Mouse (Mus musculus): Measurements from ENCODE around the gene Sag. TPM values are rescaled to one million over a fixed set of nuclear protein-coding genes. Genes with fewer than 3 reads are reported as not detected.
A peak's percentile ranks its signal among the peaks of the same experiment; 100 is the strongest.

Sag gene
- polyA plus RNA-seq, 1 experiment from 2014 or later: 3.0 TPM

DNA sequence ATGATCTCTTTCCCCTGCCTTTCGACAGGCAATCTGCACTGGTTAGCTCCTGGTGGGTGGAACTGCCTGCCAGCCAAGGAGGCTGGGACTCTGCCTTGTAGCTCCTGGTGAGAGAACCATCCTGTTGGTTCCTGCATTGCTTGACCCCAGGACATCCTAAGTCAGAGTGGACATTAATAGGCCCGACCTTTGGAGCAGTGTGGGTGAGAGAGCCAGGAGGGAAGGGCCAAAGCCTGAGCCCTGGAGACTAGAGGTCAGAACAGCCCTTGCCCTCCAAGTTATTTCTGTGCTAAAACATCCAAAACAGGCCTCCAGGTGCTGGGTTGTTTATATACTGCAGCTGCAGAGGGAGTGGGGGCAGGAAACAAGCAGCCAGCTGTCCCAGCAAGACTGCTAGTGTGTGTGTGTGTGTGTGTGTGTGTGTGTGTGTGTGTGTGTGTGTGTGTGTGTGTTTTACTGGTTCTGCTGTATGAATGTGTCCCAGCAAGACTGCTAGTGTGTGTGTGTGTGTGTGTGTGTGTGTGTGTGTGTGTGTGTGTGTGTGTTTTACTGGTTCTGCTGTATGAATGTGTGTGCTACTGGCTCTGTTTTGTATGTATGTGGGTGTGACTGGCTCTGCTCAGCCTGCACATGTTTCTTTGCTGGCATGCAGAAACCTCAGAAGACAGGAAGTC, 43.5 kb downstream of the Sag start:
- 47% methylated on average over 2 of the region's 2 CpGs for WGBS
- H3K27me3 ChIP-seq (replicated peaks; ENCODE audit: control insufficient read depth, insufficient read depth, low read length): no peaks in the 10 kb centered on the region
- no peaks in the 10 kb centered on the region for H3K36me3 ChIP-seq (ENCODE audit: control insufficient read depth, insufficient read depth, low read length)
- ATAC-seq (replicated peaks; ENCODE audit: low FRiP score) (no peak; the same call in 1 of the 2 replicates), DNase-seq (ENCODE audit: low spot score) (no peak)
- no peaks in the 10 kb centered on the region for H3K9me3 ChIP-seq (ENCODE audit: control insufficient read depth, low read length)
- no peak overlapping the region for H3K4me3 ChIP-seq (ENCODE audit: low read depth, low read length)
- peak overlapping the region; percentile 2; the same call in 1 of the 2 replicates for H3K27ac ChIP-seq (ENCODE audit: low read depth, low read length)
- H3K4me2 ChIP-seq: no peak overlapping the region
- no peak overlapping the region for H3K9ac ChIP-seq (ENCODE audit: low read depth, low read length)
- peaks cover 14% of the 10 kb centered on the region for H3K4me1 ChIP-seq (replicated peaks; ENCODE audit: control insufficient read depth, insufficient read depth, low read length)

DNA sequence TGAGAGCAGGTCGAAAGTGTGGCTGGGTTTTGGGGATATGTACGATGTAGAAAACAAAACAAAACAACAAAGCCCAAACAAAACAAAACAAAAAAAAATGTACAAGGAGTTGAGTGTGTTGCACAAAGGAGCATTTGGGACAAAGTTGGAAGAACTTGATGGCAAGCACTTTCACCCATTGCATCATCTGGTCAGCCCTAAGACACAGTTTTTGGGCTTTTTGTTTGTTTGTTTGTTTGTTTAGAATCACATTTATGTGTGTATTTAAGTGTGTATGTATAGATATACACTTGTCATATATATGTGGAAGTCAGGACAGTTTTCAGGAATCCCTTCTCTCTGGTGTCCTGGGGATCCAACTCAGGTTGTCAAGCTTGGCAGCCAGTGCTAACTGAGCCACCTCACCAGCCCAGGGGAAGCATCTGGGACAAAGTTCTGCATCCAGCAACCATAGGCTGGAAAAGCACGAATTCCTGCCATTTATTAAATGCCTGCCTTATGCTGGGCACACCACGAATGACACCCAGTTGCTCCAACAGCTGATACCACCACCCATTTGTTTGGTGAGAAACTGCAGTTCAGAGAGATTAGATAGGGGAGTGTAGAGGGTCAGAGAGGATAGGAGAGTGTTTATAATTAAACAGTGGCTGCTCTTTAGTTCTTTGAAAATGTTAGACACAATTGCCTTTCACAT, 44.1 kb downstream of the Sag start:
- H3K9me3 ChIP-seq (ENCODE audit: control insufficient read depth, low read length): no peaks in the 10 kb centered on the region
- no peaks in the 10 kb centered on the region for H3K36me3 ChIP-seq (ENCODE audit: control insufficient read depth, insufficient read depth, low read length)
- ATAC-seq (replicated peaks; ENCODE audit: low FRiP score) (0 out of 2 replicates have a peak, but pooled peaks have one; percentile 44), DNase-seq (ENCODE audit: low spot score) (no peak)
- no peak overlapping the region for H3K27ac ChIP-seq (ENCODE audit: low read depth, low read length)
- WGBS: 21% methylated on average over 4 of the region's 4 CpGs
- no peak overlapping the region for H3K9ac ChIP-seq (ENCODE audit: low read depth, low read length)
- peaks cover 14% of the 10 kb centered on the region for H3K4me1 ChIP-seq (replicated peaks; ENCODE audit: control insufficient read depth, insufficient read depth, low read length)
- no peaks in the 10 kb centered on the region for H3K27me3 ChIP-seq (replicated peaks; ENCODE audit: control insufficient read depth, insufficient read depth, low read length)
- H3K4me2 ChIP-seq: no peak overlapping the region
- H3K4me3 ChIP-seq (ENCODE audit: low read depth, low read length): no peak overlapping the region

DNA sequence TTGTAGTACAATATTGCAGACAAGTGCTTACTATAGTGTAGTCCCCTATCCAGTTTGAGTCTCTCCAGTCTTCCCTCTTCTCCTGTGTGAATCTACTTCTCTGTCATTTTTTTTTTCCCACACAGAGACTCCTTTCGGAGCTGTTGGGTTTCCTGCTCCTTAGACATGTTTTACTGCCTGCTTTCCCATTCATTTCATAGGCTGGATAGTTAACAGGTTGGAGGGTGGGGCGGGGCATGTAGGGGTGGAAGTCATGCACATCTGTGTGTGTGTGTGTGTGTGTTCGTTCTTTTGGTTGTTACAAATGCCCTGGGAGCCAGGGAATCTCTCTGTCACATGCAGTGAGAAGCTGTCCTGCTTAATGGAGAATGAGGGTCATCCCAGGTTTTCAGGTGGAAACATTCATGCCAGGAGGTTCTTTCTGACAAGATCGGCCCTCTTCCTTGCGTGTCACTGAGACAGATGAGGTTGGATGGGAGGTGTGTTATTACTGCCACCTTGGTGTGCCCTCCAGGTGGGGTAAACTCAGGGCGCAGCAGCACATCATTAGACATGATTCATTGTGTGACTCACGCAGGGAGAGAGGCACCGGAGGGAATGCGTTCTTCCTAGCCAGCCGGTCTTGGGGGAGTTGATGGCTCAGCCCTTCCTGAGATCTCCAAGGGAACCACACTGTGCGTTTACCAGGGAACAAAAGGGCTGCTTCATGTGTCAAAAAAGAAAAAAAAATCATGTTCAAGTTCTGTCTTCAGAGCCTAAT, 44.9 kb downstream of the Sag start:
- Histone ChIP-seq H3K9me3 (ENCODE audit: control insufficient read depth, low read length) (no peaks in the 10 kb centered on the region), H3K27me3 (replicated peaks; ENCODE audit: control insufficient read depth, insufficient read depth, low read length) (no peaks in the 10 kb centered on the region), H3K36me3 (ENCODE audit: control insufficient read depth, insufficient read depth, low read length) (no peaks in the 10 kb centered on the region), H3K9ac (ENCODE audit: low read depth, low read length) (no peak overlapping the region), H3K4me2 (no peak overlapping the region), H3K27ac (ENCODE audit: low read depth, low read length) (no peak overlapping the region), H3K4me3 (ENCODE audit: low read depth, low read length) (no peak overlapping the region), H3K4me1 (replicated peaks; ENCODE audit: control insufficient read depth, insufficient read depth, low read length) (peaks cover 14% of the 10 kb centered on the region)
- no peak for DNase-seq (ENCODE audit: low spot score)
- 66% methylated on average over 11 of the region's 11 CpGs for WGBS
- no peak for ATAC-seq (replicated peaks; ENCODE audit: low FRiP score)

DNA sequence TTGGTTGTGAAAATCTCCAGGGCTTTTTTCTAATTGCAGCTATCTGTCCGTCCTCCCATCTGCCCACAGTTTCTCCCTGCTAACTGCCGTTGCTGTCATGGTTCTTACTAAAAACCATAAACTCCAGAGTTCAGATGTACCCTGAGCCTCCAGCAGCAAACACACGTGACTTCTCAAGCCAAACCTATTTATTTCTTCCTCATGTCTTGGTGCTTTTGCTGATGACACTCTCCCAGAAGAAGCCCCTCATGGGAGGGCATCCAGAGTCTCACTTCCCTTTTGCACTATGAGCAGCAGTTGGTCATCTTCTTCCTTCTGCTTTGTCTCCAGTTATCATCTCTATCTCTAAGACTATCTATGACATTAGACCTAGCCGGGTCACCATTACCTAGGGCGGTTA, 45.8 kb downstream of the Sag start:
- Histone ChIP-seq H3K9ac (ENCODE audit: low read depth, low read length) (no peak overlapping the region), H3K36me3 (ENCODE audit: control insufficient read depth, insufficient read depth, low read length) (no peaks in the 10 kb centered on the region), H3K4me1 (replicated peaks; ENCODE audit: control insufficient read depth, insufficient read depth, low read length) (peaks cover 19% of the 10 kb centered on the region), H3K9me3 (ENCODE audit: control insufficient read depth, low read length) (no peaks in the 10 kb centered on the region), H3K4me3 (ENCODE audit: low read depth, low read length) (no peak overlapping the region), H3K27ac (ENCODE audit: low read depth, low read length) (no peak overlapping the region), H3K27me3 (replicated peaks; ENCODE audit: control insufficient read depth, insufficient read depth, low read length) (no peaks in the 10 kb centered on the region), H3K4me2 (no peak overlapping the region)
- no peak for DNase-seq (ENCODE audit: low spot score)
- WGBS: 49% methylated on average over 5 of the region's 5 CpGs
- no peak for ATAC-seq (replicated peaks; ENCODE audit: low FRiP score)

DNA sequence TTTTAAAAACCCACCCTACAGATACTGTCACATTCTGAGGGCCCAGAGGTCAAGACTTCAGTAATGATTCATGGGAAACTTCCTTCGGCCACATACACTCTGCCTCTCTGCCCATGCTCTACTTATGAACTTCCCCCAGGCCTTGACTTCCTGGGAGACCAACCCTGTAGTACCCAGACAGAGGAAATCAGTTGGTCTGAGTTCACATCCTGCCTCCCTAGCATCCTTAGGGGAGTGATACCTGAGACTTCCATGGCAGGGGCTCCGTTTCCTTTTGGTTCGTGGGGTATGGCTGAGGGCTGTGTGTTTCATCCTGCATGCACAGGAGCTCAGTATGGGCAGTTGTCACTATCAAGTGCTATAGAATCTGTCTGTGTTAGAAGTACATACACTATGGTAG, 47.9 kb downstream of the Sag start:
- ATAC-seq (replicated peaks; ENCODE audit: low FRiP score) (no peak), DNase-seq (ENCODE audit: low spot score) (no peak)
- no peak overlapping the region for H3K4me2 ChIP-seq
- H3K27ac ChIP-seq (ENCODE audit: low read depth, low read length): no peak overlapping the region
- no peaks in the 10 kb centered on the region for H3K36me3 ChIP-seq (ENCODE audit: control insufficient read depth, insufficient read depth, low read length)
- H3K4me3 ChIP-seq (ENCODE audit: low read depth, low read length): no peak overlapping the region
- no peaks in the 10 kb centered on the region for H3K27me3 ChIP-seq (replicated peaks; ENCODE audit: control insufficient read depth, insufficient read depth, low read length)
- H3K9ac ChIP-seq (ENCODE audit: low read depth, low read length): no peak overlapping the region
- peaks cover 31% of the 10 kb centered on the region for H3K4me1 ChIP-seq (replicated peaks; ENCODE audit: control insufficient read depth, insufficient read depth, low read length)
- 86% methylated on average over 3 of the region's 3 CpGs for WGBS
- H3K9me3 ChIP-seq (ENCODE audit: control insufficient read depth, low read length): no peaks in the 10 kb centered on the region

DNA sequence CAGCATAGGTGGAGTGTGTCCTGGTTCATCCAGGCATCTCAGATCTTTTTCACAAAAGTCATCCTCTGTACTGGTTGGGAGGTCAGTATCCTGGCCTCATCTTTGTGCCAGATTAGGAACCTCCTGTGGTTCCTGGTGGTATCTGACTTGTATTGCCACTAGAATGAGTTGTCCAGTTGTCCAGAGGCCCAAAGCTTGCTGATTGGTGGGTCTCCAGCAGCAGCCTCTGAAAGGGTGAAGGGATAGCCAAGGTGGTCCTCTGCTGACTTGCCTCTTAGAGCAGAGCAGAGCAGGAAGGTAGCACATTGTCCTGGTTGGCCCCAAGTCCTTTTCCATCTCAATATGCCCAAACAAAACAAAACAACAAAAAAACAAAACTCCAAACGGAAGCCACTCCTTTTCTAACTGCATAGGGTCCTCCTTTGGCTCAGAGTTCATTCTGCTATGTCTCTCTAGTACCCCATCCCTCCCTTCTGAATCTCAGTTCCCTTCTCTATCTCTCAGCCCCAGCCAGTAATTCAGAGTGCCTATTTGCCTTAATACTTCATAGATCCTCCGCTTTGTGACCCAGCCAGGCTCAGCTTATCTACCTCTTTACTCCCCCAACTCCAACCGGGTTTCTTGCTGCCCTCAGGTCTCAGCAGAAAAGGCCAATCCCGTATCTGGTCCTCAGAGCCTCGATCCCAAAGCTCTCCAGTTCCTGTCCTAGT, 48.8 kb downstream of the Sag start:
- Histone ChIP-seq H3K36me3 (ENCODE audit: control insufficient read depth, insufficient read depth, low read length) (no peaks in the 10 kb centered on the region), H3K4me2 (peak overlapping the region; percentile 98), H3K4me1 (replicated peaks; ENCODE audit: control insufficient read depth, insufficient read depth, low read length) (peaks cover 29% of the 10 kb centered on the region), H3K27ac (ENCODE audit: low read depth, low read length) (no peak overlapping the region), H3K9ac (ENCODE audit: low read depth, low read length) (no peak overlapping the region), H3K27me3 (replicated peaks; ENCODE audit: control insufficient read depth, insufficient read depth, low read length) (no peaks in the 10 kb centered on the region), H3K4me3 (ENCODE audit: low read depth, low read length) (no peak overlapping the region), H3K9me3 (ENCODE audit: control insufficient read depth, low read length) (no peaks in the 10 kb centered on the region)
- ATAC-seq (replicated peaks; ENCODE audit: low FRiP score): no peak
- no peak for DNase-seq (ENCODE audit: low spot score)
- 48% methylated on average over 5 of the region's 5 CpGs for WGBS

DNA sequence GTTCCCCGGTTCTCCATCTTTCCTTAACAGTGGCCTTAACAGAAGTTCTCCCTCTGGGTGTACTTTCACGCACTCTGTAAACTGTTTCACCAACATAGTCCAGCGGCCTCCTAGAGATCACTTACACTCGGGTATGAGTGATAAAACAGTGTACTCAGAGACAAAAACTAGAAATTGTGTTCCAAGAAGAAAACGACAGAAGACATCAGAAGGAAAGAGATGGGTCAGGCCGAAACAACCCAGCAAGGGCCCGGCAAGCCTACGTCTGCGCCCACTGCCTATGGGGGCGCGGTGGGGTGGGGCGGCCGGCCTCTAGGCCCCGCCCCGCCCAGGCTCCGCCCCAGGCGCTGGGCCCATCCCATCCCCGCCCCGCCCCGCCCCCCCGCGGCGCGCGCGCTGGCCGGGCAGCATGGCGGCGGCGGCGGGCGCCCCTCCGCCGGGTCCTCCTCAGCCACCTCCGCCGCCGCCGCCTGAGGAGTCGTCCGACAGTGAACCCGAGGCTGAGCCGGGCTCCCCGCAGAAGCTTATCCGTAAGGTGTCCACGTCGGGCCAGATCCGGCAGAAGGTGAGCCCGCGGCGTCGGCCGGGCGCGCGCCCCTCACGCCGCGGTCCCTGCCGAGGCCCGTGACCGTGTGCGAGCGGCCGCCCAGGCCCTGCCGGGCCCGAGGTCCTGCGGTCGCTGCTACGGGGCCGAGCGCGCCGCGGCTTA, 49.6 kb downstream of the Sag start, which contains the start of gene Dgkd:
TSS of gene Dgkd (plus strand) at position 396 of the 709 bp plus-strand sequence.
- peaks cover 23% of the 10 kb centered on the region for H3K4me1 ChIP-seq (replicated peaks; ENCODE audit: control insufficient read depth, insufficient read depth, low read length)
- peak; percentile 95 for ATAC-seq (replicated peaks; ENCODE audit: low FRiP score)
- no peaks in the 10 kb centered on the region for H3K36me3 ChIP-seq (ENCODE audit: control insufficient read depth, insufficient read depth, low read length)
- peak within 1 kb of the TSS; percentile 94 for H3K9ac ChIP-seq (ENCODE audit: low read depth, low read length)
- no peaks in the 10 kb centered on the region for H3K9me3 ChIP-seq (ENCODE audit: control insufficient read depth, low read length)
- H3K27ac ChIP-seq (ENCODE audit: low read depth, low read length): peak within 1 kb of the TSS; percentile 64
- H3K4me2 ChIP-seq: peak within 1 kb of the TSS; percentile 98
- peak within 1 kb of the TSS; percentile 98 for H3K4me3 ChIP-seq (ENCODE audit: low read depth, low read length)
- peak; percentile 86 for DNase-seq (ENCODE audit: low spot score)
- no peaks in the 10 kb centered on the region for H3K27me3 ChIP-seq (replicated peaks; ENCODE audit: control insufficient read depth, insufficient read depth, low read length)
- WGBS: 1% methylated on average over 54 of the region's 74 CpGs
